Mouse (Mus musculus) stomach, embryonic 14.5 days (tissue): ENCODE data around the gene Btbd11. TPM values are rescaled to one million over a fixed set of nuclear protein-coding genes. Genes with fewer than 3 reads are reported as not detected.
"Not testable (repeated sequence)": the region's sequence is repeated elsewhere in the genome, so short reads cannot be mapped to it uniquely, and the experiment has no call there.

Experiments used
- ATAC-seq: fragments of 200-750 bp; cut with Nextera tagmentation; 2 replicates; pipeline ENCODE4 v1.8.0; 2017; ENCODE audit warnings: low read depth, moderate TSS enrichment; ENCODE audit not compliant: insufficient number of reproducible peaks, insufficient read depth, low FRiP score
- H3K27ac ChIP-seq: fragments of 300-500 bp; sonication (generic); 2 replicates; pipeline ENCODE4 v1.5.1; 2014; ENCODE audit warnings: mild to moderate bottlenecking, low read length, moderate library complexity, mixed read lengths
- H3K27me3 ChIP-seq: fragments of 300-500 bp; sonication (generic); 2 replicates; pipeline ENCODE4 v1.6.1; 2014; ENCODE audit warnings: low read length, control low read depth, mixed read lengths; ENCODE audit not compliant: control insufficient read depth, insufficient read depth
- H3K36me3 ChIP-seq: fragments of 300-500 bp; sonication (generic); 2 replicates; pipeline ENCODE4 v1.6.1; 2014; ENCODE audit warnings: mild to moderate bottlenecking, control low read depth, low read length, moderate library complexity, mixed read lengths; ENCODE audit not compliant: control insufficient read depth, insufficient read depth
- H3K4me1 ChIP-seq: fragments of 300-500 bp; sonication (generic); 2 replicates; pipeline ENCODE4 v1.6.1; 2014; ENCODE audit warnings: low read length, control low read depth, mixed read lengths; ENCODE audit not compliant: control insufficient read depth, insufficient read depth
- H3K4me2 ChIP-seq: fragments of 300-500 bp; sonication (generic); replicated peaks from 2 replicates; pipeline ENCODE4 v1.6.1; 2014; ENCODE audit warnings: low read depth, low read length, control low read depth
- H3K4me3 ChIP-seq: fragments of 300-500 bp; sonication (generic); 2 replicates; pipeline ENCODE4 v1.5.1; 2014; ENCODE audit warnings: low read depth, low read length, control low read depth
- H3K9ac ChIP-seq: fragments of 300-500 bp; sonication (generic); replicated peaks from 2 replicates; pipeline ENCODE4 v1.6.1; 2014; ENCODE audit warnings: low read depth, mild to moderate bottlenecking, control low read depth, low read length, moderate library complexity, mixed read lengths
- H3K9me3 ChIP-seq: fragments of 300-500 bp; sonication (generic); 2 replicates; pipeline ENCODE4 v1.6.1; 2016; ENCODE audit warnings: low read depth, low read length, control low read depth; ENCODE audit not compliant: control insufficient read depth
- WGBS: fragments of 180-500 bp; shearing (Covaris S2); extraction: QIAGEN DNeasy Blood & Tissue Kit; methylation state at CpG from one replicate; pipeline ENCODE4 v1.1.7; 2014; 5-methylcytosine and 5-hydroxymethylcytosine counted together
- polyA plus RNA-seq: library from polyadenylated mRNA; unstranded; fragments of >200 nt; fragmentation: Nextera tagmentation; extraction: Ambion mirVana; gene quantifications from 2 replicates; pipeline ENCODE4 v1.2.1, GENCODE M21; 2014

The Btbd11 gene
- polyA plus RNA-seq, 1 experiment from 2014 or later = 2.4 TPM

DNA sequence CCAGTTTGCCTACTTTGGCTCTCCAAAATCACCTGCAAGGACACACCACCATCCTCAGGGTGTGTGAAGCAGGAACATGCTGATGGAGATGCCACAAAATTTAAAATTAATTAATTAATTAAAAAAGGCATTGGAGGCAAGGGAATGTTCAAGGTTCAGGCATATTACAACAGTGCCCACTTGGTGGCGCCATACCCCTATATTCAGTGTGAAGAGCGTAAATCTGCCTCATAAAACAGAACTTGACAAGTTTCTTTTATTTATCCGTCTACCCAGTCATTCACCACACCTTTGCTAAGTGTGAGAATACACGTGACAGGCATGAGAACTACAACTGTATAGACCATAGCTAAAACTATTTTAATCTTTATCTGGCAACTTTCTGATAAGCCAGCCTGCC lies 292.0 kb downstream of the Btbd11 start:
- Histone ChIP-seq H3K9ac (no peak overlapping the region), H3K27me3 (no peaks in the 10 kb centered on the region), H3K4me3 (no peak overlapping the region), H3K9me3 (no peaks in the 10 kb centered on the region), H3K27ac (no peak overlapping the region), H3K36me3 (no peaks in the 10 kb centered on the region), H3K4me1 (no peaks in the 10 kb centered on the region), H3K4me2 (no peak overlapping the region)
- no peak for ATAC-seq
- WGBS = 22% methylated on average over 4 of the region's 4 CpGs

- no peaks in the 10 kb centered on the region for H3K4me1 ChIP-seq
- ATAC-seq = no peak
- H3K4me3 ChIP-seq = no peak overlapping the region
- no peak overlapping the region for H3K9ac ChIP-seq
- H3K9me3 ChIP-seq = no peaks in the 10 kb centered on the region
- H3K27me3 ChIP-seq = no peaks in the 10 kb centered on the region
- no peak overlapping the region for H3K4me2 ChIP-seq
- no peak overlapping the region for H3K27ac ChIP-seq
- no peaks in the 10 kb centered on the region for H3K36me3 ChIP-seq
- WGBS = 93% methylated on average over 9 of the region's 9 CpGs
Observed at GRCm38 (mm10) chr10:85682446-85682845, 295.8 kb downstream of the Btbd11 start.

DNA sequence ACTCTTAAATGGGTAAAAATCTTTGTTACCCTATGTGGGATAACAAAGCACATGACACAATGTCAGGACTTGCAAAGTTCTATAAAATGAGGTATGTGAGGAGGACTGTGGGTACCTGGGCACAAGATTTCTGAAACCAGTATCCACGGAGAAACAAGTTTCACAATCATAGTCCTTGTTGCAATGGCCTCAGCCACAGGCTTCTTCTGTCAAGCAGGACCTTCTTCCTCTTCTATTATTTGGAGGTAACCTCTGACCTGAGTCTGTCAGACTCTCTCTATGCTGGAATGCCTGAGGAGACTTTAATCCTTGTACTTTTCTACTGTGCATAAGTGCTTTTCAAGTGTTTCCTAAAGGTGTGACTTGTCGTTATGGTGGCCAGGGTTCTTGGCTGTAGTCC lies 307.8 kb downstream of the Btbd11 start:
- H3K4me3 ChIP-seq, H3K36me3 ChIP-seq, H3K4me2 ChIP-seq, H3K9ac ChIP-seq, H3K27ac ChIP-seq, H3K27me3 ChIP-seq, H3K4me1 ChIP-seq, H3K9me3 ChIP-seq, ATAC-seq: not testable (repeated sequence)
- 59% methylated on average over 2 of the region's 2 CpGs for WGBS

DNA sequence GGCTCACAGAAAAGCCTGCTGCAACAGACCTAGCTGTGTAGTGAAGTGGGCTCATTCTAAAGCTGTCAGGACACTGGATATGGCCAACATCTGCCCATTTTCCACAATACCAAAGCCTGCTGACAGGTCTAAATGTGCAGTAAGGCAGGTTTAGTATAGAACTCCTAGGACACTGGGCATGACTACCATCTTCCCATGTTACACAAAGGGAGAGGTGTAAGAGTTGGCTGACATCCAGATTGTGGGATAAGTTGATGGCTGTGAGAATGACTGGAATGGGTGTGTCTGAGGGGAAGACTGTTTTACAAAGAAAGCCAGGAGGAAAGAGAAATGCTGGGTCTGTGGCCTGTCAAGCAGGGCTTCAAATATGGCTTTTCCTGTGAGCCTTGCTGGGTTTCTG lies 313.1 kb downstream of the Btbd11 start:
- ATAC-seq = no peak
- H3K27ac ChIP-seq = no peak overlapping the region
- H3K9me3 ChIP-seq = no peaks in the 10 kb centered on the region
- H3K9ac ChIP-seq = no peak overlapping the region
- no peak overlapping the region for H3K4me2 ChIP-seq
- H3K36me3 ChIP-seq = no peaks in the 10 kb centered on the region
- no peak overlapping the region for H3K4me3 ChIP-seq
- no peaks in the 10 kb centered on the region for H3K27me3 ChIP-seq
- no peaks in the 10 kb centered on the region for H3K4me1 ChIP-seq

- not testable (repeated sequence) for H3K27ac ChIP-seq, H3K9me3 ChIP-seq, H3K27me3 ChIP-seq, H3K9ac ChIP-seq, H3K4me3 ChIP-seq, H3K36me3 ChIP-seq, ATAC-seq, H3K4me1 ChIP-seq, H3K4me2 ChIP-seq
- WGBS = 88% methylated on average over 4 of the region's 4 CpGs
Observed at GRCm38 (mm10) chr10:85709790-85710189, 323.2 kb downstream of the Btbd11 start.

Other genes with a start within 250 kb of the Btbd11 start
- gene Cry1, start 201.8 kb upstream of the Btbd11 start, polyA plus RNA-seq = 23.3 and 25.1 TPM in 2 replicates